Mouse (Mus musculus): ENCODE results near the gene Sh3d19. TPM values are rescaled to one million over a fixed set of nuclear protein-coding genes. Genes with fewer than 3 reads are reported as not detected.

The Sh3d19 gene
- polyA plus RNA-seq (2012; rRNA removed), result 9.3 and 10.1 TPM in 2 replicates

DNA sequence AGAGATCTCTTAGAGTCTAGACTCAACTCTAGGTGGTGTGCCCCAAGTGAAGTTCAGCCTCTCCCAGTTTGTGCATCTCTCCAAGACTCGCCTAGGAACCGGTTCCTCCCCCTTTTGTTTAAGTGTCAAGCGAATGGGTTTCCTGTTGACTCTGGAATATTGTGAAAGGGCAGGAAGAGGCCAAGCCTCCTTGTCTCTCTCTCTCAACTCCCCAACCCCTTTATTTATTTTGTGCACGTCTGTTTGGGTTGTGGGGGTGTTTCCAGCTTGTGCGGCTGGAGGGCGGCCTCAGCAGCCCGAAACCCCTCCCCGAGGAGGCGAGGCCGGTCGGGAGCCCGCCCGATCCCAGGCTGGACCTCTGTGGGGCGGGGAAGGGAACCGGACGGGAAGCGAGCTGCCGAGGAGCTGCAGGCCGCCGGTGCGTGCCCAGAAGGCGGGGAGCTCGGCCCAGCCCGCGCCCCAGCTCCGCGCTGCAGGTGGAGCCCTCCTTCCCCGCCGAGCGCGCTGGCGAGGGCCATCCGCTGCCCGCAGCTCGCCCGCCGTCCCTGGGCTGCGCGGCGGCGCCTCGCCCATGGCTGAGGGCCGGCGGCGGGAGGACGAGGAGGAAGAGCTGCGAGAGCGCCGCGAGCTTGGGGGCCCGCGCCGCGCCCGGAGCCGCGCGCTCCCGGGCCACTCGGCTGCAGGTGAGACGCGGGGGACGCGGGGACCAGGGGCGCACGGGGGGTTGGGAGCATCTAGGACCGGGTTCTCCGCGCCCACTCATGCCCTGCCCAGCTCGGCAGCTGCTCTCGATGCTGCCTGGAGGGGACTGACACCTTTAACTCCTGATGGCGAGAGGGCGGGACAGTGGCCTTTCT is at the start of gene Sh3d19:
Gene Sh3d19 (plus strand): TSS at position 368 of the 857 bp plus-strand sequence.

DNA sequence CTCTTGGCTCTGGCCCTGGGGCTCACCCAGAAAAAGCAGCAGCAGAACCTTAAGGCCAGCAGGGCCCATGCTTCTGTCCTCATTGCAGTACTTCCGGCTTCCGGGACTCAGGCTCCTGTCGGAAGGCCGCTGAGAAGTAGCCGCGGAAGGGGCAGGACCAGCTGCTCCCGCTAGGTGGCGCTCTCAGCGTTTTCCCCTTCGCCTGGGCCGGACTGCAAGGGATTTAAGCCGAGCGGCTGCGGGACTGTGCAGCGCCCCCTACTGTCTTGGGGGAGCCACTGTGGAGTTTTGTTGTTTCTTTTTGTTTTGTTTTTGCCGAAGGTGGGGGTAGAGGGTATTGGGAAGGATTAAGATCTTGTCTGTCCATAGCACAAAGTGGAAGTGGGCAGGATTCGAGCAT is 31.5 kb downstream of the Sh3d19 start, which contains the start of gene Prss48:
Gene Prss48 (minus strand): TSS at position 69 of the 400 bp plus-strand sequence.

DNA sequence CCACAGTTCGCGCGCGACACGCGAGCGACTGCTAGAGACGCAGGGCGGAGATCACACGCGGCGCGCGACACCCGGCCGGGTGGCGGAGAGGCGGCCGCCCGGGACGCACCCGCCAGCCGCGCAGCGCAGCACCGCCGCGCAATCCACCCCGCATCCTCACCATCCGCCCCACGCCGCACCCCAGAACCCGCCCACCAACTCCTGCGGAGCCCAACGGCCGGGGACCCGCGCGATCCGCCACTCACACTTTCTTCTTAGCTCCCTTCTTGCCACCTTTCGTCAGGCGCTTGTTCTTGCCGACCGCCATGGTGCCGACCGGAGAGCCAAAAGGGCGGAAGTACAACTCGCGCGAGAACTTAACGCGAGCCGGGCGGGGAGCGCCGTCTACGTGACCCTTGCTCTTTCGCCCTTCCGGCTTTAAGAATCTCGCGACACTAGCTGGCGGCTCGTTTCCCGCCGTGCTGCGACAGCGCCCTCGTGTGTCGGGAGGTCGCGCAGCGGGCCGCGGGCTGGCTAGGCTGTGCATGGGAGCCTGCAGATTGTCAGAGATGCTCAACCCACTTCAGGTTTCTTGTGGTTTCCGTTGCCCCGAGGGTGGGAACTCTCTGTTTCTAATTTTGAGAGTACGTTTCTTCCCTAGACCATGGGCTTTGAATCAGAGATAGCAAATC is 171.5 kb downstream of the Sh3d19 start, which contains the start of gene Rps3a1:
Gene Rps3a1 (minus strand): TSS at position 440 of the 671 bp plus-strand sequence.

Other genes starting within 250 kb of the Sh3d19 start
- gene Fam160a1, start 153.8 kb upstream of the Sh3d19 start, polyA plus RNA-seq (2012; rRNA removed), result 0.56 and 0.70 TPM in 2 replicates
- 0.45 and 0.67 TPM in 2 replicates for gene Glt28d2, start 83.6 kb upstream of the Sh3d19 start, polyA plus RNA-seq (2012; rRNA removed)
- 0.23 TPM in 2 replicates for gene Gm37240, start 83.6 kb upstream of the Sh3d19 start, polyA plus RNA-seq (2012; rRNA removed)
- gene Prss48, start 31.4 kb downstream of the Sh3d19 start, polyA plus RNA-seq (2012; rRNA removed), result not detected in 2 replicates
- gene Rps3a1, start 171.6 kb downstream of the Sh3d19 start, polyA plus RNA-seq (2012; rRNA removed), result 840 and 905 TPM in 2 replicates